Mouse (Mus musculus) inflammation-experienced regulatory T-cells, adult 6 months (primary cell): ENCODE data around the gene Qpctl. TPM values are rescaled to one million over a fixed set of nuclear protein-coding genes. Genes with fewer than 3 reads are reported as not detected.
"Not testable (repeated sequence)": the region's sequence is repeated elsewhere in the genome, so short reads cannot be mapped to it uniquely, and the experiment has no call there.

Experiments used
- ATAC-seq: one replicate; pipeline ENCODE4 v1.8.0; 2017
- polyA plus RNA-seq, 3 experiments: library from polyadenylated mRNA; unstranded; fragments of 100-300 nt; shearing (Covaris generic); gene quantifications; one replicate each; pipeline ENCODE4 v1.2.1; 2017

The Qpctl gene
- polyA plus RNA-seq, 3 experiments from 2014 or later: 7.7 to 10.0 (median 8.5) TPM

DNA sequence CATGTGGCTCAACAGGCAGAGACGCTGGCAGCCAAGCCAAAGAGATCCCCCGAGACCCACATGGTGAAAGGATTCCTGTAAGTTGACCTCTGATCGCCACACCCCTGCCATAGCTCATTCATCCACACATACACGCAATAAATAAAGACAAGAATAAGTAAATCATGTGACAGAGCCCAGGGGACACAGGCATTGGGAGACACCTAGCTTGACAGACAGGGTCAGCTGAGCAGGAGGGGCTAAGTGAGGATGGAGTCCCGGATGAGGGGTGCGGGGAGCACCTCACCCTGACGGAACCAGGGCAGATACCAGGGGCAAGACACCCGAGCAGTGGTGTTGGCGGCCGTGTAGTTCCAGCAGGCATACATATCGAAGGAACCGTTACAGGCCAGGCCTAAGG lies 14.7 kb upstream of the Qpctl start:
- ATAC-seq: no peak

GRCm38 (mm10) chr7:19162928-19163327 lies 13.8 kb upstream of the Qpctl start:
- no peak for ATAC-seq

GRCm38 (mm10) chr7:19160115-19160514 lies 11.0 kb upstream of the Qpctl start:
- no peak for ATAC-seq

DNA sequence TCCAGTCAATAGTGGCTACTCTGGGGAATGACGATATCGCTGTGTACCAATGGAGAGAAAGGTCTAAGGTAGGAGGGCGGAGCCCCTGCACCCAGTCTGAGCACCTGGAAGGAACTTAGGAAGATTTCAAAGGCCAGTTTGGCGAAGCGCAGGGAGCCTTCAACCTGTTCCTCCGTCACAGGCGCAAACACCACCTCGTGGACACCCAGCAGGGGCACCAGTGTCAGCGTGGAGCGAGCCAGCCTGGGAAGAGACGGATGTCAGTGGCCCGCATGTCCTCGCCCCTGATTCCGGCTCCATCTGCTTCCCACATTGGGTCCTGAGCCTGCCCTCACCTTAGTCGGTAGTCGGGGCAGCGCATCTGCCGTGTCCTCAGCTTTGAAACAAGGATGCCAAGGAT lies 10.3 kb upstream of the Qpctl start:
- ATAC-seq: no peak

GRCm38 (mm10) chr7:19158601-19159000 lies 9.5 kb upstream of the Qpctl start:
- ATAC-seq: no peak

DNA sequence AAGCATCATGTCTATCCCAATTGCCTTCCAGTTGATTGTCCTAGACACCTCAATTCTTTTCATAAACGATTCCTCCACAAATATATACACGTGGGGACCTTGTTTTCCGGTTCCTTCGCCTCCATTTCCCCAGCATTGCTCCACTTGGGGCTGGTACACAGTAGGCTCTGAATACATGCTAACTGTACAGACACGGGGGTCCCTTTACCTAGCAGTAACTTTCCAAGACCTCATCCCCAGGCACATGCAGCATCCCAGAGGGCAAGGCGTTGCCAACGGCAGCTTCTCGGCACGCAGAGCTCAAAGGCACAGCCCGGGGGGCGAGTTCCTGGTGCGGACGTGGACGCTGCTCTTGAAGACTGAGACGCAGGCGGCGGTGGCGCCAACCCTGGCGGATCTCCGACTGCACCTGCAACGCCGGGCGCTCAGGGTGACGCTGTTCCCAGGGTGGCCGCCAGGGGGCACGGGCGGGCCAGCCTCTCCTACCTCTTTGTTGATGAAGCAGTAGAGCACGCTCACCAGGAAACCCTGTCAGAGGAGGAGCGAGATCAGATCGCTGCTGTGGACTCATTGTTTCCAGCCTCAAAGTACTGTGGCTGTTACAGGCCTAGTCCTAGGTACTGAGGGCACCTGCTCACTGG lies 8.2 kb upstream of the Qpctl start:
- peak; percentile 96 for ATAC-seq

DNA sequence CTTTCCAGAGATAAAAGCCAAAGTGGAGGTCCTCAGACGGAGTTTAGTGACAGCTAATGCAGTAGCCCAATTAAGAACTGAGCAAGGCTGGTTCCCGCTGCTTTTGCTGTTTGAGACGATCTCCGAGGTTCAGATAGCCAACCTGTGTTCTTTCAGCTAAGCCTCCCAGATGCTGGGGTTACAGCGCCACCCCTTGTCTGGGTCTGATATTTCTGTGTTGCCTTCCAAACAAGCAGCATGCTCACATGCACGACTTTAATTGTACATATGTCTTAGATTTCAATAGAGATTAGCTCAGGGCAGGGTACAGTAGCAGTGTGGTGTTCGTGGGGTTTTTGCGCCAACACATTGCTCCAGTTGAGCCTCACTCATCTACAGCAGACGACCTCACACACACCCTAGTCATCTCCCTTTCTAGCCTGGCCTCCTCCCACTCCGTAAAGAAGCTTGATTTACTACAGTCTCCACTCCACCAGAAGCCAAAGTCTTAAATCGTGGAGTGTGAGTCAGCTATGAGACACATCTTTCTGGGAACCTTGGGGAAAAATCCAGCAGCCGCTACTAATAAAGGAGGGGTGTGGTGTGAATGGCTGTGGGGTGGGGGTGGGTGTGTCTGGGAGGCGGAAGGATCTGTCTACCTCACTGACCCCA lies 6.9 kb upstream of the Qpctl start:
- no peak for ATAC-seq

DNA sequence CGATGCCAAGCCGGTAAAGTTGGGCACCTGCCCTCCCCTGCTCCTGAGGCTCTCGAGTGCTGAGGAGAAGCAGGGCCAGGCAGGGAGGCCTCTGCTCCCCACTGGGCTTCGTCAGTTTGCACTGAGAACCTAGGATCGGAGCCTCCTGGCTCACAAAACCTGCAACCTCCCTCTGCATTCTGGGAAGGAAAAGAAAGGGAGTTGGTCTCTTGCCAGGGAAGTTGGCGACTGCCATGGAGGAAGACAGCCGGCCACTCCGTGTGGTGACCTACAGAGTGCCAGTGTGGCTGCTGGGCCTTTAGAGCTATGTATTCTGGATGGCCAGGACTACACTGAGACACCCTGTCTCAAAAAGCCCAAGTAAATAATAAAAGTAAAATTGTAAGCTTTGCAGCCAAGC lies 5.7 kb upstream of the Qpctl start:
- no peak for ATAC-seq

DNA sequence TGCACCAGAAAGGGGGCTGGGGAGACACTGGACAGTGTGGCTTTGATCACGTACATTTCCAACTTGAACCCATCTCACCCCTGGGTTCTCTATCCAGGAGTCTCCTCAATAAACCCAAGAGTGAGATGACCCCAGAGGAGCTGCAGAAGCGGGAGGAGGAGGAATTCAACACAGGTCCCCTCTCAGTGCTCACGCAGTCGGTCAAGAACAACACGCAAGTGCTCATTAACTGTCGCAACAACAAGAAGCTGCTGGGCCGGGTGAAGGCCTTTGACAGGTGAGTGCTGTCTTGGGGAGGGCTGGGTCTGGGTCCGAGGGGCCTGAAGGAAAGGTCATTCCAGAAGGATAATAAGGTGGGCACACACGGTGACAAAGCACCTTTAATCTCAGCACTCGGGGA lies 2.0 kb upstream of the Qpctl start:
- ATAC-seq: not testable (repeated sequence)

DNA sequence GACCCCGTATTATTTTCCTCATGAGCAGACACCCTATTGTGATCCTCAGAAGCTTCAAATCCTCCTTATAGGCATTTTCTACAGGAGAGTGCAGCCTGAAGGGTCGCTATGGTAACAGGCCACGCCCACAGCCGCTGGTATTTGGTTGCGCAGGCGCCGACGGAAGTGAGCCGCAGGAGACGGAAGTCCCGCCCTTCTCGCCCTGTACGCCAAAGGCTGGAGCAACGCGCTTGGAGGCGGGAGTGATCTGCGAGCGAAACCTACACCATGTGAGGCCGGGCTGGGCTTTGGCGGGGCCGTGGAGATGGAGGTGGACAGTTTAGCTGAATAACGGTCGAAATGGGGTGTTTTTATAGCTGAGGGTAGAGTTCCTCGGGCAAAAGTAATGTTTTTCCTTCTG lies 535 bp upstream of the Qpctl start, which contains the start of gene Snrpd2:
Snrpd2 (plus strand) TSS at position 97 of the 400 bp plus-strand sequence.
- ATAC-seq: peak; percentile 70

DNA sequence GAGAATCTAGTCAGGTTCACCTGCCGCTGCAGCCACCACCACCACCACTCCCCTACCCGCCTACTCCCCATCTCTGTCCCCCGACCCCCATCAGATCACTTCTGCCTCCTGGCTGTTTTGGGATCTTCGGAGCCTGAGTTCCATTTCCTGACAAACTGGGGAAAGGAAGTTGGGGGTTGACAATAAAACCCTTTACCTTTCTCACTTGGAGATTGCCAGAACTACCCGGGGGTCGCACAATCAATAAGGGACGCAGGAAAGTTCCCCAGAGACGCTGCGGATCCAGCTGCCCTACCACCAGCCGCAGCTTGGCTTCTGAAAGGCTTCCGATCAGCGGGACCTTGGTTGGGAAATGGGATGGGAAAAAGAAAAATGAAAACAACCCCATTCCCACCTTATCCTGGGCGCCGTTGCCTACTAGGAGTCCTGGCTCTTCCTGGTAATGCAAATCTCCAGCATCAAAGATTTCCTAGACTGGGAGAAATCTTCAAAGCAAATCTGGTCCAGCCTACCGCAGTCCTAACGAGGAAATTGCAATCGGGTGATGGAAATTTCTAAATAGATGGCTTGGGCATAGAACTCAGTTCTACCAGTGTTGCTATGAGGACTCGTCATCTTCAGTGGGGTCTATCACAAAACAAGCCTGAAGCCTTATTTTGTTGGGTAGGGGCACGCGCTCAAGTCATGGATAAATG lies 764 bp downstream of the Qpctl start:
- no peak for ATAC-seq

- no peak for ATAC-seq
Observed at GRCm38 (mm10) chr7:19147497-19148045, 1.5 kb downstream of the Qpctl start.

DNA sequence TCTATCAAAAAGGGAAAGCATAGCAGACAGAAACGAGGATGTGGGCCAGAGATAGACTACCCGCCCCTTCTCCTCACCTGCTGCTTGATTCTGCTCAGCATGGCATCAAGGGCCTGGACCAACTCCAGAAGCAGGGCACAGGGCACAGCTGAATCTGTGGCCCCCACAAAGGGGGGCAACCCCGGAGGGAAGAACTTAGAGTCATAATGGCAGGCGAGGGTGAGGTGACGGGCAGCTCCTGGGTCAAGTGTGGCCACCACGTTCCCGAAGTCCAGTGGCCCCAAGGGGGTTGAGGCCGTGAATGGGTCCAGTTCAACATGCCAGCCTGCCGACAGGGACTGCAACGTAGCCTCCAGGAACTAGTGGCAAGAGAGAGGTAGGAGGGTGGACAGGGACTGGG lies 2.3 kb downstream of the Qpctl start:
- ATAC-seq: no peak

- no peak for ATAC-seq
Observed at GRCm38 (mm10) chr7:19137380-19137779, 11.7 kb downstream of the Qpctl start.

- ATAC-seq: no peak
Observed at GRCm38 (mm10) chr7:19136673-19137334, 12.3 kb downstream of the Qpctl start.

GRCm38 (mm10) chr7:19136168-19136567 lies 12.9 kb downstream of the Qpctl start:
- ATAC-seq: no peak

- ATAC-seq: peak; percentile 95
Observed at GRCm38 (mm10) chr7:19131324-19131848, 17.7 kb downstream of the Qpctl start.

- no peak for ATAC-seq
Observed at GRCm38 (mm10) chr7:19130657-19131056, 18.4 kb downstream of the Qpctl start.

DNA sequence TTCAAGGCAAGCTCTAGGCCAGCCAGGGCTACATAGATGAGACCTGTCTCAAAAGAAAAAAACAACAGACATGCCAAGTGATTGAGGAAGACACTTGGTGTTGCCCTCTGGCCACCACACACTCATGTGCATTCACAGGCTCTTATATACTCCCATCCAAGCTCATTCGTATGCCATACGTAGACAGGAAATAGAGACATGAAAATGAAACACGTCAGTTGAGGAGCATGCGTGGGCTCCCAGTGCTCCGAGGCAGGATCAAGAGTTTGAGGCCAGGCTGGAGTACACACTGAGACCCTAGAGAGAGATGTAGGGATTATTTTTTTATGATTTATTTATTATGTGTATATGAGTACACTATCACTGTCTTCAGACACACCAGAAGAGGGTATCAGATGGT lies 19.7 kb downstream of the Qpctl start:
- ATAC-seq: peak; percentile 16

- no peak for ATAC-seq
Observed at GRCm38 (mm10) chr7:19127744-19128143, 21.3 kb downstream of the Qpctl start.

- no peak for ATAC-seq
Observed at GRCm38 (mm10) chr7:19124713-19125112, 24.4 kb downstream of the Qpctl start.

DNA sequence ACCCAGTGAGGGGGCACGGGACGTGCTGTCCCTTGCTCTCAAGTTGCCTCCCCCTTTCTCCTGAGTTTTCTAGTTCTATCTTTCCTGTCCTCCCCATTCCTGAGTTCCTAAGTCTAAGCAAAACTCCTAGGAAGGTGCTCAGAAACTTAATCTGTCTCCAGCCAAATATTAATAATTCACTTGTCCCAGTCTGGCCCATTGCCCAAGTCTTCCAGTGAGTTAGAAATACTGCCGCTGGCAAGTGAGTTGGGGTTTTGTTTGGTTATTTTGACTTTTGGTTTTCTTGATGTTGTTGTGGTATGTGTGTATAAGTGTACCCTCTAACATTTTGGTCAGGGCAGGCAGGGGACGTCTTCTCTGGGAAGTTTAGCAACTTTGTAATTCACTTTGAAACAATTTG lies 27.4 kb downstream of the Qpctl start:
- ATAC-seq: no peak
